Mouse (Mus musculus) regulatory T cell (primary cell): ENCODE results near the gene Synpo2.

ENCODE experiments used
- in situ Hi-C: fragments of 300-600 bp; cut with MboI, MseI; formaldehyde crosslinking; loops from one replicate; pipeline ENCODE4 v1.15.1; 2025; ENCODE audit warnings: high pct_unique_total_duplicates

Synpo2 gene

GRCm38 (mm10) chr3:123169398-123169797, 66.6 kb downstream of the Synpo2 start:
- in situ Hi-C loops: loop anchor here (10.0 kb wide), 1 partner anchor 185 kb away; no protein-coding TSS in a partner anchor

GRCm38 (mm10) chr3:123168815-123169214, 67.1 kb downstream of the Synpo2 start:
- in situ Hi-C loops: loop anchor here (10.0 kb wide), 1 partner anchor 186 kb away; no protein-coding TSS in a partner anchor

GRCm38 (mm10) chr3:123166450-123166849, 69.5 kb downstream of the Synpo2 start:
- in situ Hi-C loops: loop anchor here (10.0 kb wide), 1 partner anchor 188 kb away; no protein-coding TSS in a partner anchor

GRCm38 (mm10) chr3:123164183-123164582, 71.8 kb downstream of the Synpo2 start:
- in situ Hi-C loops: loop anchor here (5.0 to 10.0 kb wide), 2 partner anchors 153 to 191 kb away; no protein-coding TSS in a partner anchor

GRCm38 (mm10) chr3:123163192-123163523, 72.8 kb downstream of the Synpo2 start:
- in situ Hi-C loops: loop anchor here (5.0 to 10.0 kb wide), 2 partner anchors 154 to 192 kb away; no protein-coding TSS in a partner anchor

- in situ Hi-C loops: loop anchor here (5.0 to 10.0 kb wide), 2 partner anchors 155 to 192 kb away; no protein-coding TSS in a partner anchor
Measured at GRCm38 (mm10) chr3:123162289-123163191, 73.4 kb downstream of the Synpo2 start.

- in situ Hi-C loops: loop anchor here (5.0 to 10.0 kb wide), 2 partner anchors 157 to 194 kb away; no protein-coding TSS in a partner anchor
Measured at GRCm38 (mm10) chr3:123160792-123161191, 75.2 kb downstream of the Synpo2 start.

- in situ Hi-C loops: no loop called here
Measured at GRCm38 (mm10) chr3:123159139-123159824, 76.7 kb downstream of the Synpo2 start.

GRCm38 (mm10) chr3:123158579-123158978, 77.4 kb downstream of the Synpo2 start:
- in situ Hi-C loops: no loop called here

- in situ Hi-C loops: no loop called here
Measured at GRCm38 (mm10) chr3:123153337-123153736, 82.6 kb downstream of the Synpo2 start.

GRCm38 (mm10) chr3:123152911-123153310, 83.0 kb downstream of the Synpo2 start:
- in situ Hi-C loops: no loop called here

GRCm38 (mm10) chr3:123150523-123151135, 85.3 kb downstream of the Synpo2 start:
- in situ Hi-C loops: no loop called here

GRCm38 (mm10) chr3:123149380-123150162, 86.4 kb downstream of the Synpo2 start:
- in situ Hi-C loops: no loop called here

- in situ Hi-C loops: no loop called here
Measured at GRCm38 (mm10) chr3:123148641-123149040, 87.3 kb downstream of the Synpo2 start.

GRCm38 (mm10) chr3:123146557-123146956, 89.4 kb downstream of the Synpo2 start:
- in situ Hi-C loops: no loop called here

GRCm38 (mm10) chr3:123145942-123146341, 90.0 kb downstream of the Synpo2 start:
- in situ Hi-C loops: no loop called here

- in situ Hi-C loops: no loop called here
Measured at GRCm38 (mm10) chr3:123143412-123143811, 92.5 kb downstream of the Synpo2 start.

GRCm38 (mm10) chr3:123142298-123142697, 93.7 kb downstream of the Synpo2 start:
- in situ Hi-C loops: no loop called here

- in situ Hi-C loops: no loop called here
Measured at GRCm38 (mm10) chr3:123141069-123141468, 94.9 kb downstream of the Synpo2 start.

- in situ Hi-C loops: no loop called here
Measured at GRCm38 (mm10) chr3:123140134-123140533, 95.8 kb downstream of the Synpo2 start.

GRCm38 (mm10) chr3:123139619-123140018, 96.3 kb downstream of the Synpo2 start:
- in situ Hi-C loops: no loop called here
